Mouse (Mus musculus): Measurements from ENCODE around the gene Gm10413.
"Not testable (repeated sequence)": the region's sequence is repeated elsewhere in the genome, so short reads cannot be mapped to it uniquely, and the experiment has no call there.

Gene Gm10413

DNA sequence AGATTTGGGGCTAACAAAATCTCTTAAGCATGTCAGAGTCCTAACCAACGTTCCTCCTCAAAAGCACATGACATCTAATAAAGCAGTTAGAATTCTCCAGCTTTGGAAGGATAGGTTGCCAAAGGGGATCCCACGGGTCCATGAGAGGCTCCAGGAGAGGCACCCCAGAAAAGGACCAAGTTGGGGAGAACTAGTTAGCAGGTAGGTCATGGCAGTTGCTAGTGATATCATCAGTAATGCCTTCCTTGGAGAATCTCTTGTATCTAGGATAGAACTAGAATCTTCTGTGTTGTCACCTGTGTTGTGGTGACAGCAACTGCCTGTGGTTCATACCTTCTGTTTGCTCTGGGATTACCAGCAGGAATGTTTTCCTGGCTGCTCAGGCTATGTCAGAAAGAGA, at the start of gene Gm10413:
Gene Gm10413, plus strand, starts transcription at position 301 of the 400 bp plus-strand sequence.
- DNase-seq (ENCODE audit: low read depth, low spot score): not testable (repeated sequence)

DNA sequence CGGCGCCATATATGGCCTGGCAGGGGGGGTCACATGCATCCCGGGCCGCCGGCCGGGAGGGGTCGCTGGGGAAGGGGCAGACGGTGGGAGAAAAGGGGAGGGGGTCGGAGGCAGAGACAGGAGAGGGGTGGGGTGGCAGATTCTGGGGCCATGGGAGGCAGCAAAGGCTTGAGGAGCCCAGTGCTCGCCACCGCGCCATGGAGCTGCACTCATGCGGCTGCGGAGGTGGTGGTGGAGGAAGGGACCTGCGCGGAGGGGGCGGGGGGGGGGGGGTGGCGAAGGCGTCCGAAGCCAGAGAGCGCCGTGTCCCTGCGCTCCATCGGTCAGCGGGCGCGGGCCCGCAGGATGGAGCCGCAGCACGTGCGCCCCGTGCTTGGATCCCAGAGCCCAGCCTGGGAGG, 17.4 kb downstream of the Gm10413 start, which contains the start of gene Gm10409:
Gene Gm10409, plus strand, starts transcription at position 301 of the 400 bp plus-strand sequence.
- not testable (repeated sequence) for DNase-seq (ENCODE audit: low read depth, low spot score)

DNA sequence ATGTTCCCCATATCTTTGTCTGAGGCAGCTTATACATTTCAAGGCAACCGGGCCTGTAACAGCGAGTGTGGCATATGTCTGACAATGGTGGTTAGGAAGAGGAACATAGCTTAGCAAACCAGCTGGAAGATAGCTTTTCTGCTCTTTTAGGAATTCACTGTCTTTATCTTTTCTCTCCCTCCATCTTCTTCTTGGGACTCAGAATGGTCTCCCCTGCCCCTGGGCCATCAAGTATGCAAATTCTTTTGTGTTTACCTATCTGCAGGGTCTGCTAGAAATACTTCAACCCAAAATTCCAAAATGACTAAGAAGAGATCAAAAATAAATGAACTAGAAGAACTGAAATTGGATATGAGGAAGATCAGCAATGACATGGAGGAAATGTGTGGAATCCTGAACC, 32.9 kb downstream of the Gm10413 start, which contains the start of gene Gm3005:
Gene Gm3005, plus strand, starts transcription at position 301 of the 400 bp plus-strand sequence.
- not testable (repeated sequence) for DNase-seq (ENCODE audit: low read depth, low spot score)

DNA sequence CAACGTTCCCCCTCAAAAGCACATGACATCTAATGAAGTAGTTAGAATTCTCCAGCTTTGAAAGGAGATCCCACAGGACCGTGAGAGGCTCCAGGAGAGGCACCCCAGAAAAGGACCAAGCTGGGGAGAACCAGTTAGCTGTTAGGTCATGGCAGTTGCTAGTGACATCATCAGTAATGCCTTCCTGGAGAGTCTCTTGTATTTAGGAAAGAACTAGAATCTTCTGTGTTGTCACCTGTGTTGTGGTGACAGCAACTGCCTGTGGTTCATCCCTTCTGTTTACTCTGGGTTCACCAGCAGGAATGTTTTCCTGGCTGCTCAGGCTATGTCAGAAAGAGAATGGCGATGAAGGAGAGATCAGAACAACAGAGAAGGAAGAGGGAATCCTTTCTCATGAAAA, 54.2 kb downstream of the Gm10413 start, which contains the start of gene Gm10408:
Gene Gm10408, plus strand, starts transcription at position 301 of the 400 bp plus-strand sequence.
- not testable (repeated sequence) for DNase-seq (ENCODE audit: low read depth, low spot score)
